Mouse (Mus musculus) cortical plate, adult 2 months (tissue): Measurements from ENCODE around the gene Klhdc8b.

Experiments
- CTCF ChIP-seq: fragments of 200-500 bp; IDR thresholded peaks from 2 replicates; pipeline ENCODE4 v1.5.1; 2011; ENCODE audit warnings: mild to moderate bottlenecking, control low read depth, low read length; ENCODE audit not compliant: insufficient read depth; ENCODE audit errors: extremely low read depth
- POLR2A ChIP-seq: fragments of 200-500 bp; IDR thresholded peaks from 2 replicates; pipeline ENCODE4 v1.6.1; 2011; ENCODE audit warnings: mild to moderate bottlenecking, low read length, control low read depth; ENCODE audit not compliant: insufficient read depth; ENCODE audit errors: extremely low read depth

DNA sequence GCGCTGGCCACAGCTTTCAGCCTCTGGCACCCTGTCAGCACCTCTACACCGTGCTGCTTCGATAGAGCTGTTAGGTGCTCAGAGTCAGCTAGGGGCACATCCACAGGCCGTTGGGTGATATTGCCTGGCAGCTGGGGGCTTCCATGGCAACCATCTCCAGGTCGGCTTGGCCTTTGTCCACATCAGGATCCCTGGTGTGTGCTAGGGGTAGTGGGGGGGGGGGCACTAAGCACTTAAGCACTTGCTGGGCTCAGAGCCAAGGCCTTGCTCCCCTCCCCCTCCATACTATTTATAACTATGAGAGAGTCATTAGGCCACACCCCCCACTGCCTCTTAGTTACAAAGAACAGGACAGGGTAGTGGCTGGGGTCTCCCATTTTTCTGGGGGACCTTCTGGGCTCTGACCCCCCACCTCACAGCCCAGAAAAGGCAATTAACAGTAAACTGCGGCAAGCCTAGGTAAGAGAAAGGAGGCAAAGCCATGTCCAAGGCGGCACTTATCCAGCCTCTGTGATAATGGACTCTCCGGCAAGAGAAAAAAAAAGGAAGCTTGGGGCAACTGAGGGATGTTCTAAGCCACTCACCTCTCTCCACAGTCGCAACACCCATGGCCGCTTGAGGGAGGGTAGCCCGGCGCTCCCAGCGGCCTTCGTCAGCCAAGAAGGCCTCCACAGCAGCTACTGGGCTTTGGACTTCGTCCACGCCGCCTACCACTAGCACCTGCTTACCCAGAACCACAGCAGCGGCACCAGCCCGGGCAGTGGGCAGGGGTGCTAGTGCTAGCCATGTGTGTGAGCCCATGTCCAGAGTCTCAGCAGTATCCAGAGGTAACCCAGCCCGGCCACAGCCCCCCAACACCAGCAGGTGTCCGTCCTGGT lies 10.8 kb downstream of the Klhdc8b start:
- TF ChIP-seq CTCF: no peak
- no peak for TF ChIP-seq POLR2A
